Mouse (Mus musculus) MEL (cell line): ENCODE results near the gene Pfkfb3. TPM values are rescaled to one million over a fixed set of nuclear protein-coding genes. Genes with fewer than 3 reads are reported as not detected.
A peak's percentile ranks its signal among the peaks of the same experiment; 100 is the strongest.

Source experiments
- DNase-seq: peaks from one replicate; pipeline ENCODE4 v3.0.0; 2011; ENCODE audit warnings: low read depth, low spot score
- H3K27ac ChIP-seq: 2 replicates; pipeline ENCODE4 v1.5.1; 2012; ENCODE audit warnings: low read depth, mild to moderate bottlenecking, control low read depth, low read length, moderate library complexity; ENCODE audit not compliant: control insufficient read depth
- H3K27me3 ChIP-seq, 2 experiments: fragments of 150-350 bp in 1 of 2; sonication (generic) in 1 of 2; 2 replicates each; pipeline ENCODE4 v1.6.1; 2012; ENCODE audit warnings: low read length in 2 of 2, mild to moderate bottlenecking in 2 of 2, improper control_type of control experiment in 1 of 2, moderate library complexity in 1 of 2; ENCODE audit not compliant: insufficient read depth in 2 of 2, control insufficient read depth in 1 of 2
- H3K36me3 ChIP-seq, 2 experiments: 2 replicates each; pipeline ENCODE4 v1.6.1; 2012 to 2014; ENCODE audit warnings: low read length in 2 of 2, improper control_type of control experiment in 1 of 2, inconsistent platforms in 1 of 2, mild to moderate bottlenecking in 1 of 2; ENCODE audit not compliant: insufficient read depth in 2 of 2, control insufficient read depth in 1 of 2
- H3K4me1 ChIP-seq, 2 experiments: fragments of 150-350 bp in 1 of 2; sonication (generic) in 1 of 2; 2 replicates each; pipeline ENCODE4 v1.6.1; 2012; ENCODE audit warnings: low read length in 2 of 2, improper control_type of control experiment in 1 of 2, mild to moderate bottlenecking in 1 of 2; ENCODE audit not compliant: insufficient read depth in 2 of 2, control insufficient read depth in 1 of 2
- H3K4me3 ChIP-seq, 2 experiments: fragments of 150-350 bp in 1 of 2; sonication (generic) in 1 of 2; 2 replicates each; pipeline ENCODE4 v1.5.1; 2012; ENCODE audit warnings: low read depth in 2 of 2, low read length in 2 of 2, mild to moderate bottlenecking in 2 of 2, moderate library complexity in 2 of 2, control low read depth in 1 of 2, improper control_type of control experiment in 1 of 2; ENCODE audit not compliant: control insufficient read depth in 1 of 2, insufficient read depth in 1 of 2
- H3K79me2 ChIP-seq: 2 replicates; pipeline ENCODE4 v1.6.1; 2012; ENCODE audit warnings: mild to moderate bottlenecking, low read length, moderate library complexity; ENCODE audit not compliant: control insufficient read depth, poor library complexity, insufficient read depth
- H3K9ac ChIP-seq: 2 replicates; pipeline ENCODE4 v1.6.1; 2012; ENCODE audit warnings: low read depth, mild to moderate bottlenecking, control low read depth, low read length, moderate library complexity; ENCODE audit not compliant: control insufficient read depth, poor library complexity, severe bottlenecking
- H3K9me3 ChIP-seq: fragments of 150-350 bp; sonication (generic); replicated peaks from 2 replicates; pipeline ENCODE4 v1.6.1; 2012; ENCODE audit warnings: mild to moderate bottlenecking, low read length, improper control_type of control experiment, moderate library complexity; ENCODE audit not compliant: insufficient read depth
- E2F4 ChIP-seq: IDR thresholded peaks from 2 replicates; pipeline ENCODE4 v1.6.1; 2011; ENCODE audit warnings: low read depth, low read length, improper control_type of control experiment, borderline replicate concordance
- ELF1 ChIP-seq: IDR thresholded peaks from 2 replicates; pipeline ENCODE4 v1.6.1; 2014; ENCODE audit warnings: low read depth, mild to moderate bottlenecking, inconsistent platforms, low read length, improper control_type of control experiment, moderate library complexity
- GABPA ChIP-seq: IDR thresholded peaks from 2 replicates; pipeline ENCODE4 v1.6.1; 2012; ENCODE audit warnings: low read depth, mild to moderate bottlenecking, inconsistent platforms, low read length, improper control_type of control experiment, moderate library complexity
- GATA1 ChIP-seq: IDR thresholded peaks from 2 replicates; pipeline ENCODE4 v1.6.1; 2011; ENCODE audit warnings: low read depth, low read length, improper control_type of control experiment
- HCFC1 ChIP-seq: IDR thresholded peaks from 2 replicates; pipeline ENCODE4 v1.6.1; 2012; ENCODE audit warnings: low read depth, mild to moderate bottlenecking, inconsistent platforms, low read length, improper control_type of control experiment, moderate library complexity
- JUND ChIP-seq: IDR thresholded peaks from 2 replicates; pipeline ENCODE4 v1.6.1; 2011; ENCODE audit warnings: low read depth, mild to moderate bottlenecking, improper control_type of control experiment, low read length
- KAT2A ChIP-seq: conservative IDR thresholded peaks from 2 replicates; pipeline ENCODE4 v1.6.1; 2012; ENCODE audit warnings: low read depth, low read length, improper control_type of control experiment, inconsistent platforms
- MAFK ChIP-seq: IDR thresholded peaks from 2 replicates; pipeline ENCODE4 v1.6.1; 2011; ENCODE audit warnings: low read depth, mild to moderate bottlenecking, low read length, improper control_type of control experiment, borderline replicate concordance
- MAX ChIP-seq: IDR thresholded peaks from 2 replicates; pipeline ENCODE4 v1.6.1; 2011; ENCODE audit warnings: low read length, improper control_type of control experiment
- MAZ ChIP-seq: IDR thresholded peaks from 2 replicates; pipeline ENCODE4 v1.6.1; 2012; ENCODE audit warnings: low read depth, mild to moderate bottlenecking, inconsistent platforms, low read length, improper control_type of control experiment
- MXI1 ChIP-seq: IDR thresholded peaks from 2 replicates; pipeline ENCODE4 v1.6.1; 2011; ENCODE audit warnings: mild to moderate bottlenecking, low read depth, low read length, improper control_type of control experiment
- MYC ChIP-seq: IDR thresholded peaks from 2 replicates; pipeline ENCODE4 v1.6.1; 2011; ENCODE audit warnings: low read depth, mild to moderate bottlenecking, low read length, improper control_type of control experiment, moderate library complexity
- NRF1 ChIP-seq: IDR thresholded peaks from 2 replicates; pipeline ENCODE4 v1.6.1; 2014; ENCODE audit warnings: low read depth, mild to moderate bottlenecking, inconsistent platforms, low read length, improper control_type of control experiment, moderate library complexity; ENCODE audit not compliant: poor library complexity, insufficient read depth, severe bottlenecking
- POLR2A ChIP-seq, 2 experiments: IDR thresholded peaks; 2 replicates each; pipeline ENCODE4 v1.6.1; 2011 to 2012; ENCODE audit warnings: low read length in 2 of 2, mild to moderate bottlenecking in 2 of 2, control low read depth in 1 of 2, improper control_type of control experiment in 1 of 2, low read depth in 1 of 2, moderate library complexity in 1 of 2; ENCODE audit not compliant: control insufficient read depth in 1 of 2, insufficient read depth in 1 of 2, poor library complexity in 1 of 2
- POLR2AphosphoS2 ChIP-seq: IDR thresholded peaks from 2 replicates; pipeline ENCODE4 v1.6.1; 2011; ENCODE audit warnings: low read length, improper control_type of control experiment
- POLR2AphosphoS5 ChIP-seq: IDR thresholded peaks from 2 replicates; pipeline ENCODE4 v1.6.1; 2012; ENCODE audit warnings: low read depth, borderline replicate concordance, mild to moderate bottlenecking, inconsistent platforms, low read length, moderate library complexity, mixed read lengths
- RAD21 ChIP-seq: IDR thresholded peaks from 2 replicates; pipeline ENCODE4 v1.6.1; 2011; ENCODE audit warnings: mild to moderate bottlenecking, low read depth, low read length, improper control_type of control experiment
- SMC3 ChIP-seq: IDR thresholded peaks from 2 replicates; pipeline ENCODE4 v1.6.1; 2011; ENCODE audit warnings: low read depth, low read length, improper control_type of control experiment
- TAL1 ChIP-seq: IDR thresholded peaks from 2 replicates; pipeline ENCODE4 v1.6.1; 2012; ENCODE audit warnings: mild to moderate bottlenecking, inconsistent platforms, low read length, moderate library complexity, mixed read lengths
- TCF12 ChIP-seq: IDR thresholded peaks from 2 replicates; pipeline ENCODE4 v1.6.1; 2014; ENCODE audit warnings: low read depth, mild to moderate bottlenecking, inconsistent platforms, low read length, improper control_type of control experiment, moderate library complexity
- UBTF ChIP-seq: IDR thresholded peaks from 2 replicates; pipeline ENCODE4 v1.6.1; 2012; ENCODE audit warnings: low read depth, mild to moderate bottlenecking, inconsistent platforms, low read length, improper control_type of control experiment, moderate library complexity, borderline replicate concordance; ENCODE audit not compliant: insufficient read depth
- USF1 ChIP-seq: IDR thresholded peaks from 2 replicates; pipeline ENCODE4 v1.6.1; 2014; ENCODE audit warnings: low read depth, mild to moderate bottlenecking, inconsistent platforms, low read length, improper control_type of control experiment, moderate library complexity
- USF2 ChIP-seq, 2 experiments: IDR thresholded peaks; 2 replicates each; pipeline ENCODE4 v1.6.1; 2011 to 2012; ENCODE audit warnings: improper control_type of control experiment in 2 of 2, low read length in 2 of 2, borderline replicate concordance in 1 of 2, inconsistent platforms in 1 of 2, low read depth in 1 of 2, mild to moderate bottlenecking in 1 of 2; ENCODE audit not compliant: insufficient read depth in 1 of 2
- ZC3H11A ChIP-seq: IDR thresholded peaks from 2 replicates; pipeline ENCODE4 v1.6.1; 2012; ENCODE audit warnings: low read depth, mild to moderate bottlenecking, inconsistent platforms, low read length, improper control_type of control experiment
- ZKSCAN1 ChIP-seq: IDR thresholded peaks from 2 replicates; pipeline ENCODE4 v1.6.1; 2012; ENCODE audit warnings: low read depth, mild to moderate bottlenecking, inconsistent platforms, low read length, improper control_type of control experiment, moderate library complexity
- ZMIZ1 ChIP-seq: IDR thresholded peaks from 2 replicates; pipeline ENCODE4 v1.6.1; 2012; ENCODE audit warnings: low read depth, mild to moderate bottlenecking, inconsistent platforms, low read length, improper control_type of control experiment, moderate library complexity
- polyA plus RNA-seq, 2 experiments: library from polyadenylated mRNA; stranded (reverse) in 1 of 2; unstranded in 1 of 2; fragments of >175 nt in 1 of 2; fragments of >200 nt in 1 of 2; gene quantifications; 2 replicates each; pipeline versions ENCODE4 v1.2.1 to v1.2.4; 2012; ENCODE audit warnings: low replicate concordance in 2 of 2, low read depth in 1 of 2; ENCODE audit not compliant: insufficient read length in 2 of 2, insufficient read depth in 1 of 2, missing spikeins in 1 of 2
- total RNA-seq: library from RNA; depleted of rRNA; stranded (reverse); fragments of 300-350 nt; gene quantifications from 2 replicates; pipeline ENCODE4 v1.2.3, GENCODE M21; 2012

Gene Pfkfb3
- total and polyA plus RNA-seq, 3 experiments: 9.9 to 13.8 TPM; not detected in 1

DNA sequence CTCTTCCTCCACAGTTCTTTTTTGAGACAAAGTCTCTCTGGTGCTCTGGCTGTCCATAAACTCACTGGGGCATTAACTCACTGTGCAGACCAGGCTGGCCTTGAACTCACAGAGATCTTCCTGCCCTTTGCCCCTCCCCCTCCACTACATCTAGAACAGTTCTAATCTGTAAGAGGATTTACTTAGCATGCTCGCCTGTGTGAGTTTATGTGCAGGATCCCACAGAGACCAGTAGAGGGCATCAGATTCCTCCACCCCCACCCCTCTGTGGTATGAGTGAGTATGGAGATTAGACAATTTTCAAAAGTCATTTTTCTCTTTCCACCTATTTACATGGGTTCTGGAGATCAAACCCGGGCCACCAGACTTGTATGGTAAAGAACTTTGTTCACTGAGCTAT lies 6.3 kb downstream of the Pfkfb3 start (continued):
- no peak for TF ChIP-seq ELF1
- peak; percentile 92 for TF ChIP-seq MAZ
- peak; percentile 47 for TF ChIP-seq SMC3
- no peak for TF ChIP-seq JUND
- TF ChIP-seq UBTF: no peak

DNA sequence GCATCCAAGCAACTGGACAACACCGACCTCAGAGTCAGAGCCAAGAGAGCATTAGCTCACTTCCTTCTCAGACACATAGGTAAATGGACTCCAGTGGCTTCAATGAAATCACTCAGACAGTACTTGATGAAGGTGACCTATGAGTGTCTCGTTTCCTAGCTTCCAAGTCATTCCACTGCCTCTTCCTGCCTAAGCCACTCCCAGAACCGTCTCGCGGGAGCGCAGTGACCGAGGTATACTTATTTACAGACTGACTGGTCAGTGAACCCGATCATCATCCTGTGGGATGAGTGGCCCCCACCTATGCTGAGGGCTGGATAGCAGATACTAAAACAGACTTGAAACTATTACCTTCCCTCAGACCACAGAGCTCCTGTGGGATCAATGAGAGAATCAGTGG lies 7.8 kb downstream of the Pfkfb3 start:
- no peak overlapping the region for H3K27ac ChIP-seq
- TF ChIP-seq GATA1 (no peak), POLR2A (IDR thresholded peaks at IDR 0.05; ENCODE audit: control insufficient read depth in 1 of 2, insufficient read depth in 1 of 2, low read depth in 1 of 2, low read length in 2 of 2, poor library complexity in 1 of 2) (no peak), TCF12 (no peak), SMC3 (no peak), E2F4 (no peak), ZKSCAN1 (no peak), ELF1 (no peak)
- H3K9me3 ChIP-seq: no peaks in the 10 kb centered on the region
- no peak for DNase-seq
- no peak overlapping the region for H3K4me3 ChIP-seq
- peaks cover 20 to 34% of the 10 kb centered on the region in 2 experiments for H3K4me1 ChIP-seq
- peaks cover 0 to 25% of the 10 kb centered on the region in 2 experiments; a peak in 3 of 4 replicates for H3K36me3 ChIP-seq
- no peak overlapping the region for H3K9ac ChIP-seq
- H3K79me2 ChIP-seq: no peaks in the 10 kb centered on the region
- H3K27me3 ChIP-seq: no peaks in the 10 kb centered on the region

DNA sequence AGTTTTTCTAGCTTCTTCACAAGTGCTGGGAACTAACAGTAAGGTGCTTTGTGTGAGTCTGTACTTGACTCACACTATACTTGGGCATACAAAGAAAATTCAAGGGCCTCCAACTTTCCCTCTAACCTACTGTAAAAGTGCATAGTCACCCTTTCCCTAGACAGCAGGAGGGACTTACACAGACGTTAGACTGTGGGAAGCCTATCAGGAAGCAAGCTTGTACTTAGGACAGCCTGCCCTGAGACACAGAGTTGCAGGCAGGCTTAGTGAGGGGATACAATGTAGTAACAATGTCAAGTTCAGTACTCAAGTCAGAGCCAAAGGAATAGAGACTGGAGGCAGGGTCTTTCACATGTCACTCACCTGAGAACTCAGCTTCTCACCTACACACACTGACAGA lies 8.5 kb downstream of the Pfkfb3 start:
- Histone ChIP-seq H3K27me3 (no peaks in the 10 kb centered on the region), H3K9ac (no peak overlapping the region), H3K4me3 (no peak overlapping the region), H3K79me2 (no peaks in the 10 kb centered on the region), H3K4me1 (peaks cover 20 to 34% of the 10 kb centered on the region in 2 experiments), H3K27ac (peak overlapping the region; percentile 73; the same call in 1 of the 2 replicates), H3K9me3 (no peaks in the 10 kb centered on the region), H3K36me3 (peaks cover 0 to 25% of the 10 kb centered on the region in 2 experiments; a peak in 3 of 4 replicates)
- DNase-seq: peak; percentile 76
- TF ChIP-seq POLR2A (IDR thresholded peaks at IDR 0.05; ENCODE audit: control insufficient read depth in 1 of 2, insufficient read depth in 1 of 2, low read depth in 1 of 2, low read length in 2 of 2, poor library complexity in 1 of 2): no peak
- 0 out of 2 replicates have a peak, but pooled peaks have one; percentile 24 for TF ChIP-seq MYC
- TF ChIP-seq ELF1: no peak
- TF ChIP-seq USF2 (IDR thresholded peaks at IDR 0.05; ENCODE audit: borderline replicate concordance in 1 of 2, insufficient read depth in 1 of 2, low read depth in 1 of 2, low read length in 2 of 2): no peak
- no peak for TF ChIP-seq HCFC1
- TF ChIP-seq MAFK: peak; percentile 55; the same call in 1 of the 2 replicates
- no peak for TF ChIP-seq MAX
- TF ChIP-seq POLR2AphosphoS5: no peak
- TF ChIP-seq MXI1: 0 out of 2 replicates have a peak, but pooled peaks have one; percentile 17
- TF ChIP-seq ZKSCAN1: no peak
- no peak for TF ChIP-seq RAD21
- no peak for TF ChIP-seq TAL1
- no peak for TF ChIP-seq POLR2AphosphoS2
- no peak for TF ChIP-seq KAT2A
- TF ChIP-seq GATA1: no peak
- no peak for TF ChIP-seq ZMIZ1
- TF ChIP-seq MAZ: no peak
- TF ChIP-seq GABPA: 0 out of 2 replicates have a peak, but pooled peaks have one; percentile 24
- TF ChIP-seq JUND: no peak
- no peak for TF ChIP-seq USF1
- no peak for TF ChIP-seq E2F4
- no peak for TF ChIP-seq NRF1
- TF ChIP-seq ZC3H11A: no peak
- no peak for TF ChIP-seq TCF12
